Mouse (Mus musculus) limb, embryonic 14.5 days (tissue): ENCODE measurements around the gene Heatr6. TPM values are rescaled to one million over a fixed set of nuclear protein-coding genes. Genes with fewer than 3 reads are reported as not detected.
A peak's percentile ranks its signal among the peaks of the same experiment; 100 is the strongest.

Experiments used
- ATAC-seq: fragments of 200-750 bp; cut with Nextera tagmentation; 2 replicates; pipeline ENCODE4 v1.8.0; 2017; ENCODE audit warnings: low read depth, moderate number of reproducible peaks, moderate TSS enrichment; ENCODE audit not compliant: low FRiP score
- DNase-seq: peaks from one replicate; pipeline ENCODE4 v3.0.0-alpha.2; 2015; ENCODE audit warnings: low spot score
- H3K27ac ChIP-seq: fragments of 300-500 bp; sonication (generic); replicated peaks from 2 replicates; pipeline ENCODE4 v1.5.1; 2014; ENCODE audit warnings: low read depth, mild to moderate bottlenecking, low read length, moderate library complexity, mixed read lengths
- H3K27me3 ChIP-seq: fragments of 300-500 bp; sonication (generic); 2 replicates; pipeline ENCODE4 v1.6.1; 2014; ENCODE audit warnings: low read length, mixed read lengths; ENCODE audit not compliant: control insufficient read depth, insufficient read depth
- H3K36me3 ChIP-seq: fragments of 300-500 bp; sonication (generic); 2 replicates; pipeline ENCODE4 v1.6.1; 2014; ENCODE audit warnings: mild to moderate bottlenecking, low read length, moderate library complexity, mixed read lengths; ENCODE audit not compliant: control insufficient read depth, insufficient read depth
- H3K4me1 ChIP-seq: fragments of 300-500 bp; sonication (generic); 2 replicates; pipeline ENCODE4 v1.6.1; 2014; ENCODE audit warnings: antibody characterized with exemption, low read length, mixed read lengths; ENCODE audit not compliant: control insufficient read depth, insufficient read depth
- H3K4me2 ChIP-seq: fragments of 300-500 bp; sonication (generic); replicated peaks from 2 replicates; pipeline ENCODE4 v1.6.1; 2014; ENCODE audit warnings: low read depth, mild to moderate bottlenecking, low read length, moderate library complexity; ENCODE audit not compliant: severe bottlenecking
- H3K4me3 ChIP-seq: fragments of 300-500 bp; sonication (generic); replicated peaks from 2 replicates; pipeline ENCODE4 v1.5.1; 2014; ENCODE audit warnings: low read length
- H3K9ac ChIP-seq: fragments of 300-500 bp; sonication (generic); 2 replicates; pipeline ENCODE4 v1.6.1; 2014; ENCODE audit warnings: mild to moderate bottlenecking, low read depth, low read length, moderate library complexity; ENCODE audit not compliant: severe bottlenecking
- H3K9me3 ChIP-seq: fragments of 300-500 bp; sonication (generic); 2 replicates; pipeline ENCODE4 v1.6.1; 2016; ENCODE audit warnings: low read length; ENCODE audit not compliant: control insufficient read depth
- POLR2A ChIP-seq: fragments of 200-500 bp; IDR thresholded peaks from 2 replicates; pipeline ENCODE4 v1.8.0; 2012; ENCODE audit warnings: inconsistent platforms, mild to moderate bottlenecking, moderate library complexity, borderline replicate concordance; ENCODE audit not compliant: insufficient read depth, insufficient read length; ENCODE audit errors: extremely low read depth
- WGBS: fragments of 180-500 bp; shearing (Covaris S2); extraction: QIAGEN DNeasy Blood & Tissue Kit; methylation state at CpG from one replicate; pipeline ENCODE4 v1.1.7; 2014; 5-methylcytosine and 5-hydroxymethylcytosine counted together
- polyA plus RNA-seq, 2 experiments: library from polyadenylated mRNA; depleted of rRNA in 1 of 2; stranded (reverse) in 1 of 2; unstranded in 1 of 2; fragments of >200 nt; fragmentation: Nextera tagmentation in 1 of 2; extraction: Ambion mirVana in 1 of 2; gene quantifications; 2 replicates each; pipeline versions ENCODE4 v1.2.1 to v1.2.3; 2012 to 2014

Heatr6 gene
- polyA plus RNA-seq, 2 experiments = 22.5 to 26.0 TPM

GRCm38 (mm10) chr11:83733071-83733640 lies 20.3 kb upstream of the Heatr6 start:
- 80% methylated on average over 5 of the region's 5 CpGs for WGBS
- no peak overlapping the region for H3K4me2 ChIP-seq
- no peaks in the 10 kb centered on the region for H3K9me3 ChIP-seq
- DNase-seq = no peak
- no peak for ATAC-seq
- no peaks in the 10 kb centered on the region for H3K36me3 ChIP-seq
- H3K4me1 ChIP-seq = no peaks in the 10 kb centered on the region
- H3K27ac ChIP-seq = no peak overlapping the region
- H3K9ac ChIP-seq = no peak overlapping the region
- no peaks in the 10 kb centered on the region for H3K27me3 ChIP-seq
- H3K4me3 ChIP-seq = no peak overlapping the region
- no peak for TF ChIP-seq POLR2A

DNA sequence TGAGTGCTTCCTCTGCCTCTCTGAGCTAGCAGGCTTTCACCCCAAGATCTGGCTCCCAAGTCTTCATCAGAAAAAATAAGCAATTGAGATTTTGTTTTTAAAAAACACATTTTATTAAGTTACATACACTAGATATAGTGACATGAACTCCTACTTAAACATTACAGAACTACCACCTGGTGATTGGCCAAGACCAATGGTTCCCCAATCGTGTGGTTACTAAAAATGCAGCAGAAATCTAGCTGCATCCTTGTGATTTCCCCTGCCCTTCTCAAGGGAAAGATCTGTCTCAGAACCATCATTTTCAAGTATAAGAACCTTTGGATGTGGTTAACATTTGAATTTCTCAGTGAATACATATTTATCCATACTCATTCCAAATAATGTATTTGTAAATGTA lies 19.3 kb upstream of the Heatr6 start:
- 68% methylated on average over 1 of the region's 1 CpGs for WGBS
- Histone ChIP-seq H3K27ac (no peak overlapping the region), H3K4me1 (no peaks in the 10 kb centered on the region), H3K4me3 (no peak overlapping the region), H3K36me3 (no peaks in the 10 kb centered on the region), H3K4me2 (no peak overlapping the region), H3K27me3 (no peaks in the 10 kb centered on the region), H3K9ac (no peak overlapping the region), H3K9me3 (no peaks in the 10 kb centered on the region)
- ATAC-seq = no peak
- no peak for TF ChIP-seq POLR2A
- DNase-seq = no peak

- ATAC-seq (no peak), DNase-seq (no peak)
- no peak for TF ChIP-seq POLR2A
- Histone ChIP-seq H3K27me3 (no peaks in the 10 kb centered on the region), H3K4me2 (no peak overlapping the region), H3K4me1 (no peaks in the 10 kb centered on the region), H3K27ac (no peak overlapping the region), H3K9ac (no peak overlapping the region), H3K4me3 (no peak overlapping the region), H3K36me3 (no peaks in the 10 kb centered on the region), H3K9me3 (no peaks in the 10 kb centered on the region)
- WGBS = 83% methylated on average over 2 of the region's 2 CpGs
Observed at GRCm38 (mm10) chr11:83735881-83736280, 17.6 kb upstream of the Heatr6 start.

DNA sequence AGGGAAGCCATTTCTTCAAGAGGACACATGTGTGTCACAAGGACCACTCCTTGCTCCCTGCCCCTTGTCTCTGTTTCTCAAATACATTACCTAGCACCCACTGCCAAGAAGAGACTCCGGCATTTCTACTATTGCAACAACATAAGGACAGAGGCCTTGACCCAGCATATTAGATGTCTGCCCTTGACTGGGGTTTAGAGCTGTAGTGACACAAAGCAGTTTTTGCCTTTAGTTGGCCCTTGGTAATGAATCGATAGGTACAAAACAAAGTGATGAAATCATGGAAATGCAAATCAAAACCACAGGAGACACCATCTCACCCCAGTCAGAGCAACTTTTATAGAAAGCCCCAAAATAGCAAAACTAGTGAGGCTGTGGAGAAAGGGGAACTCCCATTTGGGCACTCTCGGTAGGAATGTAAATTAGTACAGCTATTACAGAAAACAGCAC lies 16.4 kb upstream of the Heatr6 start:
- no peaks in the 10 kb centered on the region for H3K36me3 ChIP-seq
- DNase-seq (no peak), ATAC-seq (no peak)
- TF ChIP-seq POLR2A = no peak
- no peak overlapping the region for H3K27ac ChIP-seq
- no peaks in the 10 kb centered on the region for H3K27me3 ChIP-seq
- H3K9ac ChIP-seq = no peak overlapping the region
- 84% methylated on average over 3 of the region's 3 CpGs for WGBS
- no peaks in the 10 kb centered on the region for H3K4me1 ChIP-seq
- no peak overlapping the region for H3K4me3 ChIP-seq
- no peaks in the 10 kb centered on the region for H3K9me3 ChIP-seq
- H3K4me2 ChIP-seq = no peak overlapping the region

DNA sequence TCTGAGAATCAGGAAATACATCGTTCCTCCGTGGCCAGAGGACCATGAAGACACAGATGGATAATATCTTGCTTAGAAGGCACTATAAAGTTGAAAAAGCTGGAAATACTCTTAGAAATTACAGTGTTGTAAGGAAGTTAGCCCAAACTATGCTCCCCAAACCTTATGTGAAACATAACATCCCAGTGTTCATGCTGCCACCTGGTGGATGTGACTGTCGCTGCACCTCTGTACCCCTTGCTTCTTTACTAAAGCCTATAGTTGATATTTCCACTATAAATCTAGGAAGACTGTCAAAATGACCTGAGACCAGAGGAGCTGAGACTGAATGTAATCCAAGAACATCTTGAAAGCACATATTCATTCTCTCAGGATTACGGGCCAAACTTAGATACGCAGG lies 14.3 kb upstream of the Heatr6 start:
- no peak for ATAC-seq

More for the DNA sequence above, 14.3 kb upstream of the Heatr6 start:
- Histone ChIP-seq H3K27me3 (no peaks in the 10 kb centered on the region), H3K4me1 (no peaks in the 10 kb centered on the region), H3K4me3 (no peak overlapping the region), H3K27ac (no peak overlapping the region), H3K36me3 (no peaks in the 10 kb centered on the region), H3K9ac (no peak overlapping the region), H3K4me2 (no peak overlapping the region), H3K9me3 (no peaks in the 10 kb centered on the region)
- WGBS = 22% methylated on average over 5 of the region's 5 CpGs
- no peak for TF ChIP-seq POLR2A
- peak; percentile 83 for DNase-seq
